Mouse (Mus musculus) hindbrain, embryonic 13.5 days (tissue): Measurements from ENCODE around the gene G3bp2. TPM values are rescaled to one million over a fixed set of nuclear protein-coding genes. Genes with fewer than 3 reads are reported as not detected.

ENCODE experiments used
- polyA plus RNA-seq: library from polyadenylated mRNA; unstranded; fragments of >200 nt; fragmentation: Nextera tagmentation; extraction: Ambion mirVana; gene quantifications from 2 replicates; pipeline ENCODE4 v1.2.1, GENCODE M21; 2015

Gene G3bp2
- polyA plus RNA-seq, 1 experiment from 2014 or later = 425 TPM

Other genes with a start within 250 kb of the G3bp2 start
- 81.6 and 84.4 TPM in 2 replicates for gene Rchy1, start 120.7 kb downstream of the G3bp2 start, polyA plus RNA-seq
- gene Odaph, start 96.2 kb downstream of the G3bp2 start, polyA plus RNA-seq = 0.36 TPM in 1 of 2 replicates, not detected in the other
- 5.0 and 5.1 TPM in 2 replicates for gene Cdkl2, start 39.8 kb downstream of the G3bp2 start, polyA plus RNA-seq
- gene Uso1, start 54.2 kb upstream of the G3bp2 start, polyA plus RNA-seq = 43.9 and 44.6 TPM in 2 replicates
- not detected in 2 replicates for gene U90926, start 131.7 kb upstream of the G3bp2 start, polyA plus RNA-seq
- 0.32 and 0.70 TPM in 2 replicates for gene Ppef2, start 172.6 kb upstream of the G3bp2 start, polyA plus RNA-seq
- gene Naaa, start 194.5 kb upstream of the G3bp2 start, polyA plus RNA-seq = 15.0 and 19.2 TPM in 2 replicates
- 31.1 and 33.7 TPM in 2 replicates for gene Sdad1, start 226.8 kb upstream of the G3bp2 start, polyA plus RNA-seq
- gene Cxcl9, start 244.4 kb upstream of the G3bp2 start, polyA plus RNA-seq = not detected in 2 replicates
- 7.6 and 9.5 TPM in 2 replicates for gene Art3, start 248.1 kb upstream of the G3bp2 start, polyA plus RNA-seq